In genomic region chr5:132399486-132399885, GRCm38 (mm10) we compare ENCODE assay signal across 22 mouse cellular contexts.
A peak's percentile ranks its signal among the peaks of the same experiment; 100 is the strongest.
DNase-seq lines count a peak whose midpoint lies in the region; ATAC-seq and TF ChIP-seq lines count a peak whose summit lies in the region.
"Had no signal": no experiment of that assay in that cellular context is flagged by ENCODE, and none has a peak within 500 bp of the region (broad histone marks: within the 10 kb centered on the region; RNA-seq: fewer than 3 reads in every experiment).

No protein-coding gene starts in this region.

- intact Hi-C loops in left cerebral cortex, postnatal 4 days (cut with DNase I) = no loop called here

- H3K4me2 ChIP-seq in intestine, postnatal 0 days (replicated peaks; ENCODE audit: low read depth) = no peak overlapping the region
- H3K4me2 ChIP-seq: embryonic facial prominence, embryonic 13.5 days; forebrain, embryonic 12.5 days; heart, embryonic 12.5 days; hindbrain, embryonic 14.5 days had no signal

- H3K27ac ChIP-seq in olfactory bulb, adult 2 months (ENCODE audit: insufficient read depth, low read depth, low read length) = 0 out of 2 replicates have a peak overlapping the region, but pooled peaks have one; percentile 38
- H3K27ac ChIP-seq in intestine, postnatal 0 days (ENCODE audit: low read depth, low read length) = no peak overlapping the region
- H3K27ac ChIP-seq: embryonic facial prominence, embryonic 13.5 days; forebrain, embryonic 12.5 days; gastrocnemius, adult 2 months; hindbrain, embryonic 10.5 days; hindbrain, embryonic 14.5 days had no signal

- no peak for TF ChIP-seq POLR2A in olfactory bulb, adult 2 months (IDR thresholded peaks at IDR 0.05; ENCODE audit: insufficient read depth, low read depth, low read length)

- no peak overlapping the region for H3K4me3 ChIP-seq in olfactory bulb, adult 2 months (ENCODE audit: insufficient read depth, low read depth, low read length)
- no peak overlapping the region for H3K4me3 ChIP-seq in intestine, postnatal 0 days (ENCODE audit: low read depth, low read length)
- H3K4me3 ChIP-seq: embryonic facial prominence, embryonic 13.5 days; forebrain, embryonic 12.5 days; gastrocnemius, adult 2 months; heart, embryonic 12.5 days; hindbrain, embryonic 10.5 days had no signal

- no peak for DNase-seq in frontal cortex, postnatal 25 days (ENCODE audit: low spot score in 2 of 2)
- DNase-seq in left cerebral cortex, adult 9 months (ENCODE audit: low spot score in 2 of 2) = peak; percentile 32 to 74
- DNase-seq in left cerebral cortex, postnatal 4 days = no peak
- DNase-seq in frontal cortex, postnatal 36 days (ENCODE audit: low spot score in 2 of 2) = peak; percentile 16 to 56
- no peak for DNase-seq in adrenal gland, adult 18-20 months (ENCODE audit: low spot score in 2 of 2)
- DNase-seq: adrenal gland, postnatal 14 days; B cell, adult 2 months; cerebellum, adult 18-20 months; cerebellum, adult 9-11 months; cerebellum, postnatal 36 days; gastrocnemius, adult 2 months; gastrocnemius, postnatal 25 days had no signal

- no peak overlapping the region for H3K9ac ChIP-seq in intestine, postnatal 0 days (ENCODE audit: low read depth, low read length)
- H3K9ac ChIP-seq: embryonic facial prominence, embryonic 13.5 days; forebrain, embryonic 12.5 days; heart, embryonic 12.5 days; hindbrain, embryonic 14.5 days had no signal

- no peak for TF ChIP-seq CTCF in olfactory bulb, adult 2 months (IDR thresholded peaks at IDR 0.05; ENCODE audit: insufficient read depth, low read depth, low read length)
- no peak for TF ChIP-seq CTCF in intestine, postnatal 0 days (IDR thresholded peaks at IDR 0.05; ENCODE audit: low read depth)

- ATAC-seq in frontal cortex, adult (ENCODE audit: low TSS enrichment) = peak; percentile 91
- no peak for ATAC-seq in intestine, postnatal 0 days
- ATAC-seq: CD4-positive, CD25-positive, alpha-beta regulatory T cell, adult 4 months; forebrain, embryonic 16.5 days had no signal

- WGBS in olfactory bulb, adult 2 months = 37% methylated on average over 4 of the region's 4 CpGs
- 62% methylated on average over 4 of the region's 4 CpGs for WGBS in intestine, postnatal 0 days

- H3K36me3 ChIP-seq in intestine, postnatal 0 days (ENCODE audit: control insufficient read depth, insufficient read depth) = no peaks in the 10 kb centered on the region
- H3K36me3 ChIP-seq: embryonic facial prominence, embryonic 13.5 days; forebrain, embryonic 12.5 days; heart, embryonic 12.5 days; hindbrain, embryonic 10.5 days had no signal

- no peaks in the 10 kb centered on the region for H3K9me3 ChIP-seq in intestine, postnatal 0 days (ENCODE audit: control insufficient read depth)
- H3K9me3 ChIP-seq: embryonic facial prominence, embryonic 13.5 days; forebrain, embryonic 12.5 days; heart, embryonic 12.5 days; hindbrain, embryonic 10.5 days had no signal

- H3K27me3 ChIP-seq in intestine, postnatal 0 days (replicated peaks; ENCODE audit: control insufficient read depth, insufficient read depth, low read length) = no peaks in the 10 kb centered on the region
- H3K27me3 ChIP-seq: embryonic facial prominence, embryonic 13.5 days; forebrain, embryonic 12.5 days; heart, embryonic 12.5 days had no signal

- peaks cover 30% of the 10 kb centered on the region for H3K4me1 ChIP-seq in olfactory bulb, adult 2 months (ENCODE audit: control insufficient read depth, insufficient read depth, low read length)
- no peaks in the 10 kb centered on the region for H3K4me1 ChIP-seq in intestine, postnatal 0 days (replicated peaks; ENCODE audit: control insufficient read depth, insufficient read depth, low read length)

Comparison
In these comparisons a context has a peak if more than half of its experiments do, and no peak if none do; other contexts are left out.
1. DNase-seq: peak in left cerebral cortex, adult 9 months (2 of 2) and frontal cortex, postnatal 36 days (2 of 2); none in frontal cortex, postnatal 25 days (0 of 2), left cerebral cortex, postnatal 4 days (single experiment) and adrenal gland, adult 18-20 months (0 of 2).